Mouse (Mus musculus): ENCODE measurements at regions not wholly inside any gene's neighbourhood (a gene's known extent, or its start where the extent isn't known, plus 50 kb on each side); places are given as distances from the start of the nearest gene placed in this dataset.

DNA sequence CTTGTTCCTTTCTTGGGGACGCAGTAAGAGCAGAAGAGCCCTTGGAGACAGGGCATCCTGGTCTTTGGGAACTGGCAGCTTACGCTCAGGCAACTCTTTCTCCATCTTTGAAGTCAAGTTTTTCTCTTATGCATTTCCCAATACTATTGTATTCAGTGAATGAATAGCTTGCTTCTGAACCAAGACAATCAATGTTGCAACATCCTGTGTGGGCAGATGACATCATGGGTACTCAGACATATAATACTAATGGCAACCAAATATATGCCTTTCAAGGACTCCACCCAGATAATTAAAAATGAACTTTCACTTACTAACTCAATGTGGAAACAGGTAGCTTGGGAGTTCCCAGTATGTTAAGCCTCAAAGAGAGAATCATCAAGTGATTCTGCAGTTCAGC lies 104.6 kb downstream of the Ngf start:
- DNase-seq: no peak

DNA sequence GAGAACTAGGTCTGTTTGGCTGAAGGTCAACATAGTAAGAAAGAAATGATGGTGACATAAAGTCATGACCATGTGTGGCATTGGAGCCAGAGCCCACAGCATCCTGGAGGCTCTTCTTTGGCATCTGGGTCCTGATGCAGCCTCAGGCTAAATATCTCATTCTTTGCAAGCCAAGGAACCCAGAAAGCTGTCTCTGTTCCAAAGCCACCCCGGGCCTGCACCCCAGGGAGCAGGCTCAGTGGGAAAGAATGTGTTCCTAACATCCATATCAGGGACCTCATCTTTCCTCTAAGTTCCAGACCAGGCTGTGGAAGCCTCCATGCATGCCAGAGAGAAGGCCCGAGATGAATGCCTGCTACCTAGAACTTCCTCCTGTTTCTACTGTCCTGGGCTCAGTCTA lies 107.2 kb downstream of the Ngf start:
- no peak for DNase-seq

- DNase-seq: peak; percentile 20
These were observed 112.1 kb downstream of the Ngf start for GRCm38 (mm10) chr3:102581830-102582229.

DNA sequence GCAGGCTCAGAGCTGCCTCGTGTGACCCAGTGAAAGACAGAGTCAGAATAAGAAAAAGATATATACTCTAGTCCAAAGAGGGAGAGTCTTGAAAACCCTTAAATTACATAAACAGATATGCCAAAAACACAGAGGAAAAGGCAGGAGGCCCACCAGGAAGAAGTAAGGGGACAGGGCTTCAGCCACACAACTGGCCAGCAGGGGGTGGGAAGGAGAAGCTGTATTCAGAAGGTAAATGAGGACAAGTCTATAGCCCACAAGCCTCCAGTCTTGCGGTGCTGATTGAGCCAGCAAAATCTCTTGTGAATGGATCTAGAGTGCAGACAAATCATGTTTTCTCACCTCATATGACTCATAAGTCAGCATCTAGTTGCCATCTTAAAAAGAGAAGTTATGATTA lies 115.4 kb downstream of the Ngf start:
- DNase-seq: no peak

- DNase-seq: no peak
These were observed 116.5 kb downstream of the Ngf start for GRCm38 (mm10) chr3:102586221-102586620.

GRCm38 (mm10) chr3:102592041-102592440 lies 122.3 kb downstream of the Ngf start:
- no peak for DNase-seq

GRCm38 (mm10) chr3:102596944-102597551 lies 127.3 kb downstream of the Ngf start:
- DNase-seq: peak; percentile 53

GRCm38 (mm10) chr3:102599061-102599460 lies 129.3 kb downstream of the Ngf start:
- DNase-seq: no peak

GRCm38 (mm10) chr3:102602766-102603165 lies 131.6 kb upstream of the Tspan2 start:
- DNase-seq: no peak

- no peak for DNase-seq
These were observed 129.0 kb upstream of the Tspan2 start for GRCm38 (mm10) chr3:102605284-102605683.

- no peak for DNase-seq
These were observed 123.4 kb upstream of the Tspan2 start for GRCm38 (mm10) chr3:102610970-102611369.

- DNase-seq: peak; percentile 11
These were observed 122.6 kb upstream of the Tspan2 start for GRCm38 (mm10) chr3:102611398-102612366.

- no peak for DNase-seq
These were observed 114.5 kb upstream of the Tspan2 start for GRCm38 (mm10) chr3:102619666-102620377.

DNA sequence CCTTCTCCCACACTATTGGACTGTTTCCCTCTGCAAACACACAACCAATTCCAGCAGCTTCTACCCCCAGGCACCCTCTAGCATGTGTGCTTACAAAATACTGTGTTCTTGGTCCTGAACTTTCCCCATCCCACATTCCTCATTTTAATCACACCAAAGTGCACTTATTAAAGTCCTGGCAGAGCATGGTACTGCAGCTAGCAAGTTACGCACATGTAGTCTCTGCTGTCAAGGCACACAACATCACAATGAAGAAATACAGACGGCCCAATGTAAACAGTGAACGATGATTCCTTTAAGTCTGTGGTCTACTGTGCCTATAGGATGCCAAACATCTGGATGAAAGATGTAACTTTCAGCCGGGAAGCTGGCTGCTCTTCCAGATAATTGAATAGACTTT lies 98.3 kb upstream of the Tspan2 start:
- no peak for DNase-seq

- no peak for DNase-seq
These were observed 97.7 kb upstream of the Tspan2 start for GRCm38 (mm10) chr3:102636674-102637073.

GRCm38 (mm10) chr3:102644276-102644940 lies 89.9 kb upstream of the Tspan2 start:
- no peak for DNase-seq

- no peak for DNase-seq
These were observed 85.9 kb upstream of the Tspan2 start for GRCm38 (mm10) chr3:102648450-102648849.

- DNase-seq: no peak
These were observed 79.4 kb upstream of the Tspan2 start for GRCm38 (mm10) chr3:102654962-102655361.

DNA sequence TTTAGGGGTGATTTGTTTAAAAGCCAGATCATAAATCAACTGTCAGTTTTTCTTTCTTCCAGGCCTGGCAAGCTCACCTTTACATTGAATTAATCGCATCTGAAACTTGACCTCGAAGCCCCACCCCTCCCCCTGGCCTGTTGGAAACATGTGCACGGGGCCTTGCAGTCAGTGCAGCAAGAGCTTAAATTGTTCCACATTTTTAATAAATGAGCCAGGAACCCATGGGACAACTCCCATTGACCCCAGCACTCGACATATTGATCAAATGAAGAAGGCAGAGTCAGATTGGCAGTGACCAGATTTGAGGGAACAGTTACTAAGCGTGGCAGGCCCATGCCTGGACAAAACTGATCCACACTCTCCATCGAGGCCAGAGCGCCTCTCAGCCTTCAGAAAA lies 77.2 kb upstream of the Tspan2 start:
- peak; percentile 61 for DNase-seq

DNA sequence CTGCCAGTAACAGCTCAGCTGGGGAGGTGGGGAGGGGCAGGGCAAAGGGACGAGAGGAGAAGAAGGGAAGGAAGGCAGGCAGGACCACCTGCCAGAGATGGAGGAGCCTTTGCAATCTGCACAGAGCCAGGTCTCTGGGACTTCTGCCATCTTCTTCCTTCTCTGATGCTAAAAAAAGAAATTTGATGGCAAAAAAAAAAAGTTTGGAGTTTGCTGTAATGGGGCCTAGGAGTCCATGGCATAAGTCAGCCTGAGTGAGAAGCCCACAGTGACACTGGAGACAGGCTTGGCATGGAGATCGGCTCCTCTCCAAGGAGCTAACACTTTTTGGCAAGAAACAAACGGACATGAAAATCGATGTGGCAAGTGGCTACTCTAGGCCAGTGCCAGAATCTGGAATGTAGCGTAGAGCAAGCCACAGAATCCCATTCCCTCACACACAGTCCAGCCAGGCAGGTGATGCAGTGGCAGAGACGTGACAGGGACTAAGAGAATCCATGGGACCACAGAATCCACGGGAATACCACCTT lies 76.7 kb upstream of the Tspan2 start:
- no peak for DNase-seq

- no peak for DNase-seq
These were observed 75.0 kb upstream of the Tspan2 start for GRCm38 (mm10) chr3:102659352-102659751.

DNA sequence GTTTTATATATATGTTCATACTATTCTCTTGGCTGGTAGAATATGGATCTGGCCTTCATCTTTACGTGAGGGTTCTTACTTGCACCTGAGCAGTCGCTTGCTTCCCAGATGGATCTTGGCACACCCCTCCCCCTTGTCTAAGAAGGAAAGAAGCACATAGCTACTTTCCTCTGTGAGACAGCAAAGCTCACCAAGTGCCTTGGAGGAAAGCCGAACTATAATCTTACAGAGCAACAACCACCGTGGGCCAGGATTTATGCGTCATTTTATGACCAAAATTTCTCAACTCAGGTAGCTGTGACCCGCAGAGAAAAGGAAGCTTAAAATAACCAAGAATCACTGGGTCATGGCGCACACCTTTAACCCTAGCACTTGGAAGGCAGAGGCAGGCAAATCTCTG lies 73.0 kb upstream of the Tspan2 start:
- no peak for DNase-seq

- DNase-seq: no peak
These were observed 70.6 kb upstream of the Tspan2 start for GRCm38 (mm10) chr3:102663711-102664110.

Data from embryo, embryonic 11 days (tissue).